Mouse (Mus musculus): ENCODE results near the gene Dbi. TPM values are rescaled to one million over a fixed set of nuclear protein-coding genes. Genes with fewer than 3 reads are reported as not detected.

Gene Dbi
- polyA plus RNA-seq, 1 experiment from 2014 or later: 421 TPM

DNA sequence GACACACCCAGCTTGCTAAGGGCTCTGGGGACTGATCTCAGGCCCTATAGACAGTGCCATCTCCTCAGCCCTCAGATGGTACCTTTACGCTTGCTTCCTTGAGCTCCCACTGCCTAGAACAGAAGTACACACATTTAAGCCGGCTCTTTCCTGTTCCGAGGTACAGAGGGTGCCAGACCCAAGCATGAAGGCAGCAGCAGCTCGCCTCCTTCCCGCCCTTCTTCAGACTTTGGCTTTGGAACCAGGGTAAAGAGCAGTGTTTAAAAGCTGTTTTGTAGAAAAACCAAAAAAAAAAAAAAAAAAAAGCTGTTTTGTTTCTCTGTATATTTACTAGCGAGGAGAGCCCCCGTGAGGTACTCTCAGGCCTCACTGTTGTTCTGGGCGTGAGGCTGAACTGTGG, 9.1 kb downstream of the Dbi start:
- no peak for DNase-seq
- H3K27ac ChIP-seq (ENCODE audit: low read depth): no peak overlapping the region
- ATAC-seq (ENCODE audit: insufficient read depth): no peak
- peaks cover 43% of the 10 kb centered on the region for H3K36me3 ChIP-seq (ENCODE audit: insufficient read depth)
- no peak for TF ChIP-seq CTCF (IDR thresholded peaks at IDR 0.05; ENCODE audit: low read depth)
- H3K27me3 ChIP-seq (ENCODE audit: insufficient read depth, low read length): no peaks in the 10 kb centered on the region
- no peaks in the 10 kb centered on the region for H3K9me3 ChIP-seq (ENCODE audit: low read depth, low read length)
- H3K4me1 ChIP-seq (ENCODE audit: insufficient read depth): no peaks in the 10 kb centered on the region
- H3K9ac ChIP-seq: no peak overlapping the region
- no peak overlapping the region for H3K4me3 ChIP-seq (ENCODE audit: low read depth, low read length)
- no peak overlapping the region for H3K4me2 ChIP-seq
- 85% methylated on average over 8 of the region's 8 CpGs for WGBS

- DNase-seq (no peak), ATAC-seq (ENCODE audit: insufficient read depth) (no peak)
- H3K4me3 ChIP-seq (ENCODE audit: low read depth, low read length): no peak overlapping the region
- H3K4me2 ChIP-seq: no peak overlapping the region
- no peak for TF ChIP-seq CTCF (IDR thresholded peaks at IDR 0.05; ENCODE audit: low read depth)
- H3K9me3 ChIP-seq (ENCODE audit: low read depth, low read length): no peaks in the 10 kb centered on the region
- no peak overlapping the region for H3K27ac ChIP-seq (ENCODE audit: low read depth)
- no peaks in the 10 kb centered on the region for H3K4me1 ChIP-seq (ENCODE audit: insufficient read depth)
- H3K36me3 ChIP-seq (ENCODE audit: insufficient read depth): peaks cover 28% of the 10 kb centered on the region
- H3K9ac ChIP-seq: no peak overlapping the region
- WGBS: 86% methylated on average over 19 of the region's 19 CpGs
- H3K27me3 ChIP-seq (ENCODE audit: insufficient read depth, low read length): no peaks in the 10 kb centered on the region
Measured at GRCm38 (mm10) chr1:120109741-120110432, 11.0 kb downstream of the Dbi start.

GRCm38 (mm10) chr1:120105556-120105959, 15.3 kb downstream of the Dbi start:
- WGBS: 34% methylated on average over 5 of the region's 5 CpGs
- Histone ChIP-seq H3K4me2 (no peak overlapping the region), H3K27me3 (ENCODE audit: insufficient read depth, low read length) (no peaks in the 10 kb centered on the region), H3K4me1 (ENCODE audit: insufficient read depth) (no peaks in the 10 kb centered on the region), H3K36me3 (ENCODE audit: insufficient read depth) (no peaks in the 10 kb centered on the region), H3K27ac (ENCODE audit: low read depth) (no peak overlapping the region), H3K9ac (no peak overlapping the region), H3K9me3 (ENCODE audit: low read depth, low read length) (no peaks in the 10 kb centered on the region), H3K4me3 (ENCODE audit: low read depth, low read length) (no peak overlapping the region)
- no peak; the same call in 1 of the 2 replicates for TF ChIP-seq CTCF (IDR thresholded peaks at IDR 0.05; ENCODE audit: low read depth)
- ATAC-seq (ENCODE audit: insufficient read depth) (peak; percentile 80), DNase-seq (peak; percentile 85)

- Histone ChIP-seq H3K9ac (no peak overlapping the region), H3K4me3 (ENCODE audit: low read depth, low read length) (no peak overlapping the region), H3K9me3 (ENCODE audit: low read depth, low read length) (no peaks in the 10 kb centered on the region), H3K36me3 (ENCODE audit: insufficient read depth) (no peaks in the 10 kb centered on the region), H3K4me1 (ENCODE audit: insufficient read depth) (no peaks in the 10 kb centered on the region), H3K27ac (ENCODE audit: low read depth) (no peak overlapping the region), H3K4me2 (no peak overlapping the region), H3K27me3 (ENCODE audit: insufficient read depth, low read length) (no peaks in the 10 kb centered on the region)
- WGBS: 81% methylated on average over 3 of the region's 3 CpGs
- DNase-seq: no peak
- TF ChIP-seq CTCF (IDR thresholded peaks at IDR 0.05; ENCODE audit: low read depth): no peak
- ATAC-seq (ENCODE audit: insufficient read depth): no peak
Measured at GRCm38 (mm10) chr1:120101227-120101609, 19.7 kb downstream of the Dbi start.

DNA sequence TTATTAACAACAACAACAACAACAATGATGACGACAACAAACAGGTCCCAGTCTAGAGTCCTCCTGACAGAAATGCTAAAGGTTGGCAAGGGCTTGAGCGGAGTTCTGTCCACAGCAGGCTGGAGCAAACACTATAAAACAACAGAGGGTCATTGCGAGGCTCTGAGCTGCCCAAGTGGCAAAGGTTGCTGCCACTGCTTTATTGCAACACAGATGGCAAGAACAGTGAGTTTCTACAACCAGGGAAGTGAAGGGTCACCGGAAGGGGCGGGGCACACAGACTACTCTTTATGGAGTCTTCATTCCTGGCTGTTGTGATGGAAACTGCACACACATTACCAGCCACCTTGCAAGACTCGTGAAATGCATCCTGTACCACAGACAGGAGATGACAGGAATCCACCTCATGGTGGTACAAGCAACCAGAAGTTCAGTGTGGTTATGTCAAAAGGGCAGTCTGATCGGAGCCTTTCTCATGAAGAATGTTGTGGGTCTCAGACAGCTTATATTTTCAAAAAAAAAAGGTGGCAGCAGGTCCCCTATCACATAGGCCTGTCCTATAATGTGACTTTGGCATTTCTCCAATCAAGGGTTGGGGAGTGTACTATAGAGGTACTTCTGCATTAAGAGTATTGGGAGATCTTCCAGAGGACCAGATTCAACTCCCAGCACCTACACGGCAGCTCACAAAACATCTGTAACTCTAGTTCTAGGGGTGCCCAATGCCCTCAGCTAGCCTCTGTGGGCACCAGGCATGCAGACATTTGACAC, 20.2 kb downstream of the Dbi start:
- H3K27ac ChIP-seq (ENCODE audit: low read depth): no peak overlapping the region
- 79% methylated on average over 8 of the region's 8 CpGs for WGBS
- no peaks in the 10 kb centered on the region for H3K36me3 ChIP-seq (ENCODE audit: insufficient read depth)
- H3K27me3 ChIP-seq (ENCODE audit: insufficient read depth, low read length): no peaks in the 10 kb centered on the region
- H3K9me3 ChIP-seq (ENCODE audit: low read depth, low read length): no peaks in the 10 kb centered on the region
- no peak for DNase-seq
- ATAC-seq (ENCODE audit: insufficient read depth): no peak
- H3K4me3 ChIP-seq (ENCODE audit: low read depth, low read length): no peak overlapping the region
- no peak overlapping the region for H3K4me2 ChIP-seq
- no peak for TF ChIP-seq CTCF (IDR thresholded peaks at IDR 0.05; ENCODE audit: low read depth)
- H3K4me1 ChIP-seq (ENCODE audit: insufficient read depth): no peaks in the 10 kb centered on the region
- H3K9ac ChIP-seq: no peak overlapping the region

- no peak for TF ChIP-seq CTCF (IDR thresholded peaks at IDR 0.05; ENCODE audit: low read depth)
- H3K27me3 ChIP-seq (ENCODE audit: insufficient read depth, low read length): no peaks in the 10 kb centered on the region
- H3K4me2 ChIP-seq: no peak overlapping the region
- H3K4me1 ChIP-seq (ENCODE audit: insufficient read depth): no peaks in the 10 kb centered on the region
- 57% methylated on average over 6 of the region's 6 CpGs for WGBS
- H3K9me3 ChIP-seq (ENCODE audit: low read depth, low read length): no peaks in the 10 kb centered on the region
- H3K4me3 ChIP-seq (ENCODE audit: low read depth, low read length): no peak overlapping the region
- H3K9ac ChIP-seq: no peak overlapping the region
- no peaks in the 10 kb centered on the region for H3K36me3 ChIP-seq (ENCODE audit: insufficient read depth)
- H3K27ac ChIP-seq (ENCODE audit: low read depth): no peak overlapping the region
- ATAC-seq (ENCODE audit: insufficient read depth) (peak; percentile 58; the same call in 1 of the 2 replicates), DNase-seq (peak; percentile 36)
Measured at GRCm38 (mm10) chr1:120099483-120099882, 21.4 kb downstream of the Dbi start.

- 12% methylated on average over 7 of the region's 7 CpGs for WGBS
- H3K9me3 ChIP-seq (ENCODE audit: low read depth, low read length): no peaks in the 10 kb centered on the region
Measured at GRCm38 (mm10) chr1:120098327-120098726, 22.6 kb downstream of the Dbi start.

More at GRCm38 (mm10) chr1:120098327-120098726, 22.6 kb downstream of the Dbi start:
- peak; percentile 81 for TF ChIP-seq CTCF (IDR thresholded peaks at IDR 0.05; ENCODE audit: low read depth)
- no peaks in the 10 kb centered on the region for H3K36me3 ChIP-seq (ENCODE audit: insufficient read depth)
- H3K4me2 ChIP-seq: no peak overlapping the region
- no peak for ATAC-seq (ENCODE audit: insufficient read depth)
- H3K27me3 ChIP-seq (ENCODE audit: insufficient read depth, low read length): no peaks in the 10 kb centered on the region
- H3K27ac ChIP-seq (ENCODE audit: low read depth): no peak overlapping the region
- H3K9ac ChIP-seq: no peak overlapping the region
- no peaks in the 10 kb centered on the region for H3K4me1 ChIP-seq (ENCODE audit: insufficient read depth)
- no peak overlapping the region for H3K4me3 ChIP-seq (ENCODE audit: low read depth, low read length)
- DNase-seq: peak; percentile 88

Data from lung, embryonic 14.5 days (tissue).